Mouse (Mus musculus) liver, embryonic 14.5 days (tissue): Measurements from ENCODE around the gene Tekt5. TPM values are rescaled to one million over a fixed set of nuclear protein-coding genes. Genes with fewer than 3 reads are reported as not detected.

Experiments
- ATAC-seq: fragments of 200-750 bp; cut with Nextera tagmentation; 2 replicates; pipeline ENCODE4 v1.8.0; 2017; ENCODE audit warnings: moderate number of reproducible peaks, mild to moderate bottlenecking, moderate library complexity; ENCODE audit not compliant: insufficient read depth
- DNase-seq, 3 experiments: peaks; one replicate each; pipeline ENCODE4 v3.0.0-alpha.2; 2012 to 2013; ENCODE audit warnings: low read depth in 3 of 3, low spot score in 3 of 3
- H3K27ac ChIP-seq: fragments of 300-500 bp; sonication (generic); 2 replicates; pipeline ENCODE4 v1.5.1; 2014; ENCODE audit warnings: moderate library complexity, mild to moderate bottlenecking, control low read depth, inconsistent platforms
- H3K27me3 ChIP-seq: fragments of 300-500 bp; sonication (generic); 2 replicates; pipeline ENCODE4 v1.6.1; 2014; ENCODE audit warnings: mild to moderate bottlenecking, low read length, moderate library complexity; ENCODE audit not compliant: control insufficient read depth, insufficient read depth
- H3K36me3 ChIP-seq: fragments of 300-500 bp; sonication (generic); replicated peaks from 2 replicates; pipeline ENCODE4 v1.6.1; 2014; ENCODE audit warnings: low read depth; ENCODE audit not compliant: control insufficient read depth, insufficient read depth
- H3K4me1 ChIP-seq, 2 experiments: fragments of 200-500 bp in 1 of 2; fragments of 300-500 bp in 1 of 2; sonication (generic) in 1 of 2; replicated peaks; 2 replicates each; pipeline ENCODE4 v1.6.1; 2012 to 2014; ENCODE audit warnings: antibody characterized with exemption in 1 of 2, inconsistent platforms in 1 of 2, low read length in 1 of 2; ENCODE audit not compliant: control insufficient read depth in 2 of 2, insufficient read depth in 2 of 2
- H3K4me2 ChIP-seq: fragments of 300-500 bp; sonication (generic); 2 replicates; pipeline ENCODE4 v1.6.1; 2014; ENCODE audit warnings: low read depth, mild to moderate bottlenecking, control low read depth, moderate library complexity
- H3K4me3 ChIP-seq, 2 experiments: fragments of 200-500 bp in 1 of 2; fragments of 300-500 bp in 1 of 2; sonication (generic) in 1 of 2; 2 replicates each; pipeline ENCODE4 v1.5.1; 2012 to 2014; ENCODE audit warnings: low read depth in 2 of 2, low read length in 2 of 2, mild to moderate bottlenecking in 2 of 2, control low read depth in 1 of 2, inconsistent platforms in 1 of 2, moderate library complexity in 1 of 2; ENCODE audit not compliant: insufficient read depth in 1 of 2
- H3K9ac ChIP-seq: fragments of 300-500 bp; sonication (generic); replicated peaks from 2 replicates; pipeline ENCODE4 v1.6.1; 2014; ENCODE audit warnings: mild to moderate bottlenecking, control low read depth, moderate library complexity
- H3K9me3 ChIP-seq: fragments of 300-500 bp; sonication (generic); 2 replicates; pipeline ENCODE4 v1.6.1; 2016; ENCODE audit warnings: low read length, mixed read lengths; ENCODE audit not compliant: control insufficient read depth
- CTCF ChIP-seq: IDR thresholded peaks from 2 replicates; pipeline ENCODE4 v1.5.1; 2016; ENCODE audit warnings: antibody characterized with exemption, low read depth, control low read depth
- EP300 ChIP-seq: IDR thresholded peaks from 2 replicates; pipeline ENCODE4 v1.6.1; 2016; ENCODE audit warnings: antibody characterized with exemption, low read depth
- WGBS: fragments of 180-500 bp; shearing (Covaris S2); extraction: QIAGEN DNeasy Blood & Tissue Kit; methylation state at CpG from one replicate; pipeline ENCODE4 v1.1.7; 2014; ENCODE audit not compliant: insufficient replicate concordance; 5-methylcytosine and 5-hydroxymethylcytosine counted together
- polyA plus RNA-seq, 2 experiments: library from polyadenylated mRNA; depleted of rRNA in 1 of 2; stranded (reverse) in 1 of 2; unstranded in 1 of 2; fragments of >200 nt; fragmentation: Nextera tagmentation in 1 of 2; extraction: Ambion mirVana in 1 of 2; gene quantifications; 2 replicates each; pipeline versions ENCODE4 v1.2.1 to v1.2.3; 2012 to 2014

The Tekt5 gene
- polyA plus RNA-seq (2012; rRNA removed): 0.13 and 0.15 TPM in 2 replicates
- polyA plus RNA-seq (2014; fragmentation: Nextera tagmentation; extraction: Ambion mirVana): 0.10 TPM in 2 replicates

- TF ChIP-seq EP300 (no peak), CTCF (peak; percentile 78)
- Histone ChIP-seq H3K36me3 (no peaks in the 10 kb centered on the region), H3K9me3 (no peaks in the 10 kb centered on the region), H3K27me3 (peaks cover 11% of the 10 kb centered on the region), H3K9ac (no peak within 1 kb of the TSS), H3K4me3 (no peak within 1 kb of the TSS), H3K27ac (no peak within 1 kb of the TSS), H3K4me1 (no peaks in the 10 kb centered on the region), H3K4me2 (peak within 1 kb of the TSS; percentile 36)
- no peak for DNase-seq
- WGBS: 14% methylated on average over 37 of the region's 37 CpGs
- no peak; the same call in 1 of the 2 replicates for ATAC-seq
Observed at GRCm38 (mm10) chr16:10394699-10395540, at the start of gene Tekt5. TSS of gene Tekt5 (minus strand) at chr16:10395490.

GRCm38 (mm10) chr16:10443723-10444122 lies 48.4 kb upstream of the Tekt5 start:
- Histone ChIP-seq H3K4me3 (no peak overlapping the region), H3K4me1 (peaks cover 0 to 3% of the 10 kb centered on the region in 2 experiments; a peak in 1 of 4 replicates), H3K4me2 (no peak overlapping the region), H3K9ac (no peak overlapping the region), H3K36me3 (no peaks in the 10 kb centered on the region), H3K27me3 (no peaks in the 10 kb centered on the region), H3K9me3 (no peaks in the 10 kb centered on the region), H3K27ac (no peak overlapping the region)
- DNase-seq: no peak
- TF ChIP-seq EP300: no peak
- no peak for TF ChIP-seq CTCF
- no peak for ATAC-seq

GRCm38 (mm10) chr16:10441761-10442160 lies 46.5 kb upstream of the Tekt5 start:
- no peak overlapping the region for H3K27ac ChIP-seq
- ATAC-seq (no peak), DNase-seq (no peak)
- no peaks in the 10 kb centered on the region for H3K36me3 ChIP-seq
- H3K4me2 ChIP-seq: no peak overlapping the region
- H3K4me3 ChIP-seq: no peak overlapping the region
- no peaks in the 10 kb centered on the region for H3K4me1 ChIP-seq
- H3K9me3 ChIP-seq: no peaks in the 10 kb centered on the region
- H3K27me3 ChIP-seq: no peaks in the 10 kb centered on the region
- H3K9ac ChIP-seq: no peak overlapping the region
- WGBS: 51% methylated on average over 4 of the region's 4 CpGs
- TF ChIP-seq CTCF (no peak), EP300 (no peak)

- Histone ChIP-seq H3K4me3 (no peak overlapping the region), H3K27ac (no peak overlapping the region), H3K27me3 (no peaks in the 10 kb centered on the region), H3K9ac (no peak overlapping the region), H3K4me1 (no peaks in the 10 kb centered on the region), H3K4me2 (no peak overlapping the region), H3K36me3 (no peaks in the 10 kb centered on the region), H3K9me3 (no peaks in the 10 kb centered on the region)
- no peak for DNase-seq
- WGBS: 41% methylated on average over 6 of the region's 6 CpGs
- TF ChIP-seq EP300 (no peak), CTCF (no peak)
- ATAC-seq: no peak
Observed at GRCm38 (mm10) chr16:10441328-10441727, 46.0 kb upstream of the Tekt5 start.

GRCm38 (mm10) chr16:10438055-10438454 lies 42.8 kb upstream of the Tekt5 start:
- H3K9me3 ChIP-seq: no peaks in the 10 kb centered on the region
- DNase-seq (no peak), ATAC-seq (no peak)
- no peaks in the 10 kb centered on the region for H3K27me3 ChIP-seq
- H3K4me3 ChIP-seq: no peak overlapping the region
- no peak overlapping the region for H3K27ac ChIP-seq
- TF ChIP-seq CTCF (no peak), EP300 (no peak)
- 65% methylated on average over 5 of the region's 5 CpGs for WGBS
- H3K36me3 ChIP-seq: no peaks in the 10 kb centered on the region
- H3K4me1 ChIP-seq: peaks cover 0 to 7% of the 10 kb centered on the region in 2 experiments; a peak in 1 of 4 replicates
- no peak overlapping the region for H3K9ac ChIP-seq
- H3K4me2 ChIP-seq: no peak overlapping the region
